ENCODE assay signal across 9 mouse cellular contexts in genomic region chr6:134564539-134564938, GRCm38 (mm10). TPM values are rescaled to one million over a fixed set of nuclear protein-coding genes. Genes with fewer than 3 reads are reported as not detected.
DNase-seq lines count a peak whose midpoint lies in the region; ATAC-seq and TF ChIP-seq lines count a peak whose summit lies in the region.
"Had no signal": no experiment of that assay in that cellular context is flagged by ENCODE, and none has a peak within 500 bp of the region (broad histone marks: within the 10 kb centered on the region; RNA-seq: fewer than 3 reads in every experiment).

No protein-coding gene starts in this region.

- peak overlapping the region; percentile 86 for H3K4me2 ChIP-seq in forebrain, embryonic 14.5 days (ENCODE audit: low read length)
- peak overlapping the region; percentile 73 for H3K4me2 ChIP-seq in limb, embryonic 12.5 days
- H3K4me2 ChIP-seq in neural tube, embryonic 14.5 days (ENCODE audit: low read depth, low read length): peak overlapping the region; percentile 84

- H3K36me3 ChIP-seq in kidney, adult 2 months (ENCODE audit: control insufficient read depth, insufficient read depth, low read length): no peaks in the 10 kb centered on the region
- H3K36me3 ChIP-seq in forebrain, embryonic 14.5 days (ENCODE audit: control insufficient read depth, insufficient read depth, low read length): no peaks in the 10 kb centered on the region
- H3K36me3 ChIP-seq in limb, embryonic 12.5 days: peaks cover 3% of the 10 kb centered on the region; the same call in 1 of the 2 replicates
- H3K36me3 ChIP-seq in neural tube, embryonic 14.5 days (ENCODE audit: control insufficient read depth, insufficient read depth, low read length): no peaks in the 10 kb centered on the region

- peaks cover 14% of the 10 kb centered on the region for H3K4me1 ChIP-seq in kidney, adult 2 months (ENCODE audit: control insufficient read depth, insufficient read depth, low read length)
- H3K4me1 ChIP-seq in forebrain, embryonic 14.5 days (ENCODE audit: control insufficient read depth, insufficient read depth, low read length): peaks cover 14% of the 10 kb centered on the region
- peaks cover 15% of the 10 kb centered on the region for H3K4me1 ChIP-seq in limb, embryonic 12.5 days (replicated peaks)
- peaks cover 12% of the 10 kb centered on the region; the same call in 1 of the 2 replicates for H3K4me1 ChIP-seq in neural tube, embryonic 14.5 days (ENCODE audit: control insufficient read depth, insufficient read depth, low read length)

- ATAC-seq in forebrain, embryonic 14.5 days: no peak
- no peak for ATAC-seq in limb, embryonic 12.5 days (ENCODE audit: insufficient number of reproducible peaks, insufficient read depth, low FRiP score, low TSS enrichment, low read depth)
- ATAC-seq in neural tube, embryonic 14.5 days (ENCODE audit: low read depth): no peak

- no peaks in the 10 kb centered on the region for H3K9me3 ChIP-seq in forebrain, embryonic 14.5 days (replicated peaks; ENCODE audit: control insufficient read depth, low read length)
- no peaks in the 10 kb centered on the region for H3K9me3 ChIP-seq in limb, embryonic 12.5 days
- H3K9me3 ChIP-seq in neural tube, embryonic 14.5 days (ENCODE audit: control insufficient read depth, low read length): no peaks in the 10 kb centered on the region

- 27% methylated on average over 2 of the region's 2 CpGs for WGBS in kidney, adult 2 months
- 57% methylated on average over 2 of the region's 2 CpGs for WGBS in forebrain, embryonic 14.5 days
- 56% methylated on average over 2 of the region's 2 CpGs for whole genome bisulfite sequencing in limb, embryonic 12.5 days
- WGBS in neural tube, embryonic 14.5 days: 58% methylated on average over 2 of the region's 2 CpGs

- H3K27me3 ChIP-seq in kidney, adult 2 months (replicated peaks; ENCODE audit: control insufficient read depth, insufficient read depth, low read length): no peaks in the 10 kb centered on the region
- H3K27me3 ChIP-seq in forebrain, embryonic 14.5 days (replicated peaks; ENCODE audit: control insufficient read depth, insufficient read depth, low read length): no peaks in the 10 kb centered on the region
- H3K27me3 ChIP-seq in limb, embryonic 12.5 days: no peaks in the 10 kb centered on the region
- H3K27me3 ChIP-seq in neural tube, embryonic 14.5 days (ENCODE audit: control insufficient read depth, insufficient read depth, low read length): no peaks in the 10 kb centered on the region

- DNase-seq in kidney, adult 2 months: peak; percentile 88
- no peak for DNase-seq in kidney, postnatal 4 days
- no peak for DNase-seq in forebrain, embryonic 14.5 days (ENCODE audit: low spot score)
- DNase-seq in cerebellum, postnatal 10 days: no peak
- DNase-seq in cerebellum, adult 18-20 months: no peak
- DNase-seq in thymus, postnatal 25 days: no peak
- DNase-seq: lung, postnatal 10 days had no signal

- H3K4me3 ChIP-seq in kidney, adult 2 months (ENCODE audit: insufficient read depth, low read depth, low read length): no peak overlapping the region
- H3K4me3 ChIP-seq in forebrain, embryonic 14.5 days (ENCODE audit: low read depth, low read length): peak overlapping the region; percentile 96; the same call in 1 of the 2 replicates
- peak overlapping the region; percentile 95 for H3K4me3 ChIP-seq in limb, embryonic 12.5 days (replicated peaks)
- H3K4me3 ChIP-seq in neural tube, embryonic 14.5 days (ENCODE audit: low read depth, low read length): no peak overlapping the region

- no peak overlapping the region for H3K9ac ChIP-seq in forebrain, embryonic 14.5 days (ENCODE audit: low read length)
- H3K9ac ChIP-seq in limb, embryonic 12.5 days (replicated peaks): no peak overlapping the region
- no peak overlapping the region for H3K9ac ChIP-seq in neural tube, embryonic 14.5 days (replicated peaks; ENCODE audit: low read depth, low read length)

- H3K27ac ChIP-seq in kidney, adult 2 months (ENCODE audit: insufficient read depth, low read depth, low read length): no peak overlapping the region; the same call in 1 of the 2 replicates
- no peak overlapping the region for H3K27ac ChIP-seq in forebrain, embryonic 14.5 days (ENCODE audit: low read depth, low read length)
- H3K27ac ChIP-seq in limb, embryonic 12.5 days: no peak overlapping the region
- H3K27ac ChIP-seq in neural tube, embryonic 14.5 days (ENCODE audit: low read depth, low read length): no peak overlapping the region

- no peak for TF ChIP-seq CTCF in kidney, adult 2 months (conservative IDR thresholded peaks at IDR 0.05; ENCODE audit: insufficient read depth, insufficient read length, low read depth, low read length)

- no peak for TF ChIP-seq POLR2A in kidney, adult 2 months (IDR thresholded peaks at IDR 0.05; ENCODE audit: low read depth, low read length)

RNA-seq across cellular contexts. Expression of gene Lrp6, which starts 2.2 kb away (rescaled TPM):
- 39.6 and 46.0 TPM in 2 replicates for polyA plus RNA-seq in kidney, adult 2 months (2012; rRNA removed)
- 20.9 TPM in 2 replicates for polyA plus RNA-seq in forebrain, embryonic 14.5 days (2014; fragmentation: Nextera tagmentation; extraction: Ambion mirVana)
- polyA plus RNA-seq in limb, embryonic 12.5 days (2016; fragmentation: Nextera tagmentation; extraction: Ambion mirVana): 40.8 and 41.7 TPM in 2 replicates
- 19.7 and 25.4 TPM in 2 replicates for polyA plus RNA-seq in neural tube, embryonic 14.5 days (2014; fragmentation: Nextera tagmentation; extraction: Ambion mirVana)

Comparison
In these comparisons a context has a peak if more than half of its experiments do, and no peak if none do; other contexts are left out.
1. H3K4me3 ChIP-seq: peak in forebrain, embryonic 14.5 days (single experiment) and limb, embryonic 12.5 days (single experiment); none in kidney, adult 2 months (single experiment) and neural tube, embryonic 14.5 days (single experiment).
2. Peak in every context shown above with its lines, with median percentiles within 50 percentile points of each other: H3K4me2 ChIP-seq.